In the genomic region with DNA sequence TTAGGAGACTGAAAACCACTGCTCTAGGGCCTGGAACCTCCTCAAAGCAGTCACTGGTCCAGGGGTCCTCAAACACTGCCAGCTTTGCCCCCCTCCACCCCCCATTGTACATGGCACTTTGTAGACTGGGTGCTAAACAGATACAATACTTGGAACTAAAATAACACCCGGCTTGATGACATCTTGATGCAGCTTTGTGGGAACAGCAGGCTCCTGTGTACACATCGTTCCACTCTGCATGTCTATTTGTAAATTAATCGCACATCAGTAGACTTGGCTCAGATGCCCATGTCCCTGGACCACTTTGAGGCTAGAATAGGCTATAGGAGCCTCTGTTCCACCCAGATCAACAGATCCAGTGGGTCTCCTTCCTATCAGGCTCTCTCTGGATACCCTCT, we compare ENCODE assay signal across 23 mouse cellular contexts. TPM values are rescaled to one million over a fixed set of nuclear protein-coding genes. Genes with fewer than 3 reads are reported as not detected.
A peak's percentile ranks its signal among the peaks of the same experiment; 100 is the strongest.
DNase-seq lines count a peak whose midpoint lies in the region; ATAC-seq and TF ChIP-seq lines count a peak whose summit lies in the region.
"Had no signal": no experiment of that assay in that cellular context is flagged by ENCODE, and none has a peak within 500 bp of the region (broad histone marks: within the 10 kb centered on the region; RNA-seq: fewer than 3 reads in every experiment).

No protein-coding gene starts in this region.

- no peaks in the 10 kb centered on the region for H3K27me3 ChIP-seq in forebrain, embryonic 13.5 days
- H3K27me3 ChIP-seq in forebrain, embryonic 12.5 days, result no peaks in the 10 kb centered on the region
- no peaks in the 10 kb centered on the region for H3K27me3 ChIP-seq in hindbrain, postnatal 0 days (ENCODE audit: insufficient read depth, low read length)
- peaks cover under 1% of the 10 kb centered on the region; the same call in 1 of the 2 replicates for H3K27me3 ChIP-seq in hindbrain, embryonic 10.5 days (ENCODE audit: insufficient read depth, poor library complexity, severe bottlenecking)
- H3K27me3 ChIP-seq: embryonic facial prominence, embryonic 15.5 days; heart, embryonic 12.5 days; hindbrain, embryonic 15.5 days had no signal

- DNase-seq in gastrocnemius, adult 2 months, result no peak
- DNase-seq in gastrocnemius, postnatal 14 days, result no peak
- DNase-seq in hindbrain, postnatal 0 days (ENCODE audit: low spot score), result peak; percentile 42
- no peak for DNase-seq in hindbrain, embryonic 10.5 days (ENCODE audit: low spot score)
- DNase-seq in brain, embryonic 14.5 days (ENCODE audit: low read depth), result peak; percentile 73
- DNase-seq: adrenal gland, adult 8-10 months; adrenal gland, postnatal 36 days; B cell, adult 2 months; cerebellum, adult 11 months; cerebellum, adult 8-10 months; embryo, embryonic 11 days; heart, adult 18-20 months; heart, postnatal 4 days had no signal

- no peak for TF ChIP-seq POLR2A in brain, embryonic 14.5 days (IDR thresholded peaks at IDR 0.05; ENCODE audit: borderline replicate concordance, extremely low read depth, insufficient read depth, insufficient read length, poor library complexity, severe bottlenecking)

- WGBS in forebrain, embryonic 13.5 days, result 47% methylated on average over 3 of the region's 3 CpGs
- WGBS in forebrain, embryonic 12.5 days, result 77% methylated on average over 3 of the region's 3 CpGs
- WGBS in hindbrain, postnatal 0 days, result 31% methylated on average over 3 of the region's 3 CpGs
- 88% methylated on average over 3 of the region's 3 CpGs for WGBS in hindbrain, embryonic 10.5 days

- 0 out of 2 replicates have a peak, but pooled peaks have one; percentile 42 for ATAC-seq in forebrain, embryonic 13.5 days
- ATAC-seq in forebrain, embryonic 12.5 days (ENCODE audit: low FRiP score), result no peak
- ATAC-seq in hindbrain, postnatal 0 days, result no peak
- ATAC-seq: CD4-positive, CD25-positive, alpha-beta regulatory T cell, adult 4 months; inflammation-experienced regulatory T-cells, adult 6 months; intestine, postnatal 0 days had no signal

- no peaks in the 10 kb centered on the region for H3K36me3 ChIP-seq in forebrain, embryonic 13.5 days (ENCODE audit: poor library complexity, severe bottlenecking)
- no peaks in the 10 kb centered on the region for H3K36me3 ChIP-seq in forebrain, embryonic 12.5 days (replicated peaks)
- H3K36me3 ChIP-seq in hindbrain, postnatal 0 days (ENCODE audit: insufficient read depth, low read length), result no peaks in the 10 kb centered on the region
- no peaks in the 10 kb centered on the region for H3K36me3 ChIP-seq in hindbrain, embryonic 10.5 days
- H3K36me3 ChIP-seq: embryonic facial prominence, embryonic 15.5 days; heart, embryonic 12.5 days; hindbrain, embryonic 15.5 days had no signal

- H3K9ac ChIP-seq in forebrain, embryonic 13.5 days, result no peak overlapping the region
- H3K9ac ChIP-seq in forebrain, embryonic 12.5 days, result no peak overlapping the region
- H3K9ac ChIP-seq in hindbrain, postnatal 0 days (replicated peaks; ENCODE audit: low read length), result no peak overlapping the region
- H3K9ac ChIP-seq: embryonic facial prominence, embryonic 15.5 days; heart, embryonic 12.5 days; hindbrain, embryonic 15.5 days had no signal

- H3K4me2 ChIP-seq in forebrain, embryonic 13.5 days, result no peak overlapping the region; the same call in 1 of the 2 replicates
- H3K4me2 ChIP-seq in forebrain, embryonic 12.5 days, result no peak overlapping the region
- no peak overlapping the region for H3K4me2 ChIP-seq in hindbrain, postnatal 0 days (ENCODE audit: low read depth, low read length)
- H3K4me2 ChIP-seq: embryonic facial prominence, embryonic 15.5 days; heart, embryonic 12.5 days; hindbrain, embryonic 15.5 days had no signal

- no peaks in the 10 kb centered on the region for H3K9me3 ChIP-seq in forebrain, embryonic 13.5 days (replicated peaks)
- H3K9me3 ChIP-seq in forebrain, embryonic 12.5 days, result no peaks in the 10 kb centered on the region
- H3K9me3 ChIP-seq in hindbrain, postnatal 0 days (ENCODE audit: low read length), result no peaks in the 10 kb centered on the region
- H3K9me3 ChIP-seq in hindbrain, embryonic 10.5 days, result no peaks in the 10 kb centered on the region
- H3K9me3 ChIP-seq: embryonic facial prominence, embryonic 15.5 days; G1E; heart, embryonic 12.5 days; hindbrain, embryonic 15.5 days had no signal

- H3K27ac ChIP-seq in forebrain, embryonic 13.5 days, result peak overlapping the region; percentile 48; the same call in 1 of the 2 replicates
- no peak overlapping the region for H3K27ac ChIP-seq in forebrain, embryonic 12.5 days
- H3K27ac ChIP-seq in gastrocnemius, adult 2 months, result peak overlapping the region; percentile 84
- no peak overlapping the region for H3K27ac ChIP-seq in hindbrain, postnatal 0 days
- no peak overlapping the region for H3K27ac ChIP-seq in hindbrain, embryonic 10.5 days
- H3K27ac ChIP-seq: embryonic facial prominence, embryonic 15.5 days; hindbrain, embryonic 15.5 days had no signal

- intact Hi-C loops in gastrocnemius, adult 2 months (cut with DNase I), result loop anchor here (2.0 kb wide), 1 partner anchor 42 kb away; no protein-coding TSS in a partner anchor
- intact Hi-C loops in gastrocnemius, postnatal 14 days (cut with DNase I; ENCODE audit: low total_unique reads), result no loop called here

- no peak for TF ChIP-seq CTCF in gastrocnemius, adult 2 months (IDR thresholded peaks at IDR 0.05)
- no peak for TF ChIP-seq CTCF in hindbrain, postnatal 0 days (IDR thresholded peaks at IDR 0.05; ENCODE audit: low read depth)
- no peak for TF ChIP-seq CTCF in brain, embryonic 14.5 days (IDR thresholded peaks at IDR 0.05; ENCODE audit: borderline replicate concordance, extremely low read depth, insufficient read depth, insufficient read length)

- peaks cover 69% of the 10 kb centered on the region for H3K4me1 ChIP-seq in forebrain, embryonic 13.5 days
- H3K4me1 ChIP-seq in forebrain, embryonic 12.5 days, result peaks cover 55% of the 10 kb centered on the region
- peaks cover 44% of the 10 kb centered on the region for H3K4me1 ChIP-seq in hindbrain, postnatal 0 days (ENCODE audit: insufficient read depth, low read length)
- peaks cover 60% of the 10 kb centered on the region for H3K4me1 ChIP-seq in hindbrain, embryonic 10.5 days (replicated peaks)

- no peak overlapping the region for H3K4me3 ChIP-seq in forebrain, embryonic 13.5 days
- H3K4me3 ChIP-seq in forebrain, embryonic 12.5 days (replicated peaks), result no peak overlapping the region
- no peak overlapping the region for H3K4me3 ChIP-seq in gastrocnemius, adult 2 months
- no peak overlapping the region for H3K4me3 ChIP-seq in hindbrain, postnatal 0 days (ENCODE audit: low read length)
- H3K4me3 ChIP-seq in hindbrain, embryonic 10.5 days, result no peak overlapping the region
- H3K4me3 ChIP-seq: embryonic facial prominence, embryonic 15.5 days; erythroblast, embryonic 14.5 days; heart, embryonic 12.5 days; hindbrain, embryonic 15.5 days had no signal

RNA-seq across cellular contexts. Expression of gene Arl6ip4, which starts 53.3 kb away (rescaled TPM):
- polyA plus RNA-seq in forebrain, embryonic 13.5 days (2015; fragmentation: Nextera tagmentation; extraction: Ambion mirVana), result 80.8 and 83.0 TPM in 2 replicates
- 92.7 and 97.1 TPM in 2 replicates for polyA plus RNA-seq in forebrain, embryonic 12.5 days (2016; fragmentation: Nextera tagmentation; extraction: Ambion mirVana)
- 10 to 100 TPM; 38.3 to 41.2 TPM for total RNA-seq in gastrocnemius, adult 2 months (2021)
- 10 to 100 TPM; 42.8 to 46.5 TPM for total RNA-seq in gastrocnemius, postnatal 14 days (2021)
- 32.5 and 45.2 TPM in 2 replicates for total RNA-seq in hindbrain, postnatal 0 days (2014; rRNA removed)
- polyA plus RNA-seq in hindbrain, postnatal 0 days (2015; fragmentation: Nextera tagmentation; extraction: Ambion mirVana), result 115 and 121 TPM in 2 replicates
- 117 and 126 TPM in 2 replicates for polyA plus RNA-seq in hindbrain, embryonic 10.5 days (2016; fragmentation: Nextera tagmentation; extraction: Ambion mirVana)
- polyA plus RNA-seq in brain, embryonic 14.5 days (2012; rRNA removed), result 64.5 and 67.8 TPM in 2 replicates

RNA-seq across cellular contexts. Expression of gene Ogfod2, which starts 57.1 kb away (rescaled TPM):
- polyA plus RNA-seq in forebrain, embryonic 13.5 days (2015; fragmentation: Nextera tagmentation; extraction: Ambion mirVana), result 23.5 and 24.3 TPM in 2 replicates
- 17.7 and 19.1 TPM in 2 replicates for polyA plus RNA-seq in forebrain, embryonic 12.5 days (2016; fragmentation: Nextera tagmentation; extraction: Ambion mirVana)
- 10 to 100 TPM; 11.7 to 12.2 TPM for total RNA-seq in gastrocnemius, adult 2 months (2021)
- total RNA-seq in gastrocnemius, postnatal 14 days (2021), result 1 to 10 TPM; 6.8 to 8.8 TPM
- 52.0 and 110 TPM in 2 replicates for total RNA-seq in hindbrain, postnatal 0 days (2014; rRNA removed)
- polyA plus RNA-seq in hindbrain, postnatal 0 days (2015; fragmentation: Nextera tagmentation; extraction: Ambion mirVana), result 36.0 and 38.2 TPM in 2 replicates
- 20.9 and 23.9 TPM in 2 replicates for polyA plus RNA-seq in hindbrain, embryonic 10.5 days (2016; fragmentation: Nextera tagmentation; extraction: Ambion mirVana)
- polyA plus RNA-seq in brain, embryonic 14.5 days (2012; rRNA removed), result 38.1 and 47.2 TPM in 2 replicates

Comparison
In these comparisons a context has a peak if more than half of its experiments do, and no peak if none do; other contexts are left out.
1. H3K27ac ChIP-seq: peak in forebrain, embryonic 13.5 days (single experiment) and gastrocnemius, adult 2 months (single experiment); none in forebrain, embryonic 12.5 days (single experiment), hindbrain, postnatal 0 days (single experiment) and hindbrain, embryonic 10.5 days (single experiment).
2. DNase-seq: peak in hindbrain, postnatal 0 days (single experiment) and brain, embryonic 14.5 days (single experiment); none in gastrocnemius, adult 2 months (single experiment), gastrocnemius, postnatal 14 days (single experiment) and hindbrain, embryonic 10.5 days (single experiment).